Mouse (Mus musculus): Measurements from ENCODE around the gene Mrpl2. TPM values are rescaled to one million over a fixed set of nuclear protein-coding genes. Genes with fewer than 3 reads are reported as not detected.

The Mrpl2 gene
- polyA plus RNA-seq, 1 experiment from 2014 or later, result 117 TPM

DNA sequence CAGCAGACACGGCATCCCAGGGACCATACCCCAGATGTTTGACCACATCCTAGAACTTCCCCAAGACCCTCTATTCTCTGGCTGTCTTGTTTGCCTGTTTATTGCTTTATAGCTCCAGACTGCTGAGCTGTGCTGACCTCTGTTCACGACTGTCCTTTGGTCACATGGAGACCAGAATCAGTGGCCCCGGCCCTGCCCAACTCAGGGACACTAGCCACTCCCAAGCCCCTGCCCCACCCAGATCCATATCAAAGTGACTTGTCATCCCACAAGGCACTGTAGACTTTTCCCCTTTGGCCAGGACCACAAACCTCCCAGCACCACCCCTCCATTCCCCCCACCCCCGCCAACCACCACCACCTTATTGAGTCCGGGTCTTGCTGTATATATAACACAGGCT lies 53.2 kb downstream of the Mrpl2 start:
- H3K27ac ChIP-seq (ENCODE audit: low read depth, low read length), result no peak overlapping the region
- no peak for ATAC-seq (replicated peaks; ENCODE audit: low FRiP score)
- H3K4me2 ChIP-seq (ENCODE audit: low read depth, low read length, severe bottlenecking), result no peak overlapping the region
- no peak overlapping the region for H3K4me3 ChIP-seq (ENCODE audit: low read depth, low read length)
- H3K36me3 ChIP-seq (ENCODE audit: control insufficient read depth, insufficient read depth, low read length), result no peaks in the 10 kb centered on the region; the same call in 1 of the 2 replicates
- H3K4me1 ChIP-seq (replicated peaks; ENCODE audit: control insufficient read depth, insufficient read depth, low read length), result peaks cover 16% of the 10 kb centered on the region
- no peaks in the 10 kb centered on the region for H3K9me3 ChIP-seq (ENCODE audit: control insufficient read depth, low read length)
- no peak for DNase-seq (ENCODE audit: low spot score)
- H3K9ac ChIP-seq (ENCODE audit: low read length), result no peak overlapping the region
- no peaks in the 10 kb centered on the region for H3K27me3 ChIP-seq (ENCODE audit: control insufficient read depth, insufficient read depth, low read length)
- 92% methylated on average over 5 of the region's 5 CpGs for WGBS

Other genes starting within 250 kb of the Mrpl2 start
- gene Crip3, start 217.3 kb upstream of the Mrpl2 start, polyA plus RNA-seq (2014; fragmentation: Nextera tagmentation; extraction: Ambion mirVana), result 0.28 and 0.52 TPM in 2 replicates
- gene Slc22a7, start 207.8 kb upstream of the Mrpl2 start, polyA plus RNA-seq (2014; fragmentation: Nextera tagmentation; extraction: Ambion mirVana), result not detected in 2 replicates
- gene Ttbk1, start 158.6 kb upstream of the Mrpl2 start, polyA plus RNA-seq (2014; fragmentation: Nextera tagmentation; extraction: Ambion mirVana), result 3.5 TPM in 2 replicates
- gene Dnph1, start 149.5 kb upstream of the Mrpl2 start, polyA plus RNA-seq (2014; fragmentation: Nextera tagmentation; extraction: Ambion mirVana), result 87.6 and 89.0 TPM in 2 replicates
- 3.4 and 4.0 TPM in 2 replicates for gene Cul9, start 99.8 kb upstream of the Mrpl2 start, polyA plus RNA-seq (2014; fragmentation: Nextera tagmentation; extraction: Ambion mirVana)
- gene Srf, start 90.1 kb upstream of the Mrpl2 start, polyA plus RNA-seq (2014; fragmentation: Nextera tagmentation; extraction: Ambion mirVana), result 5.0 and 5.2 TPM in 2 replicates
- 40.8 and 43.3 TPM in 2 replicates for gene Ptk7, start 16.7 kb upstream of the Mrpl2 start, polyA plus RNA-seq (2014; fragmentation: Nextera tagmentation; extraction: Ambion mirVana)
- gene Klc4, start 207 bp upstream of the Mrpl2 start, polyA plus RNA-seq (2014; fragmentation: Nextera tagmentation; extraction: Ambion mirVana), result 34.9 and 35.8 TPM in 2 replicates
- 34.4 and 34.9 TPM in 2 replicates for gene Cul7, start 4.1 kb downstream of the Mrpl2 start, polyA plus RNA-seq (2014; fragmentation: Nextera tagmentation; extraction: Ambion mirVana)
- 61.0 and 64.1 TPM in 2 replicates for gene Rrp36, start 28.1 kb downstream of the Mrpl2 start, polyA plus RNA-seq (2014; fragmentation: Nextera tagmentation; extraction: Ambion mirVana)
- 167 and 187 TPM in 2 replicates for gene Mea1, start 32.6 kb downstream of the Mrpl2 start, polyA plus RNA-seq (2014; fragmentation: Nextera tagmentation; extraction: Ambion mirVana)
- 117 and 129 TPM in 2 replicates for gene Klhdc3, start 34.7 kb downstream of the Mrpl2 start, polyA plus RNA-seq (2014; fragmentation: Nextera tagmentation; extraction: Ambion mirVana)
- gene Ppp2r5d, start 58.9 kb downstream of the Mrpl2 start, polyA plus RNA-seq (2014; fragmentation: Nextera tagmentation; extraction: Ambion mirVana), result 140 TPM in 2 replicates
- 21.4 and 22.7 TPM in 2 replicates for gene Pex6, start 65.2 kb downstream of the Mrpl2 start, polyA plus RNA-seq (2014; fragmentation: Nextera tagmentation; extraction: Ambion mirVana)
- gene Gnmt, start 82.9 kb downstream of the Mrpl2 start, polyA plus RNA-seq (2014; fragmentation: Nextera tagmentation; extraction: Ambion mirVana), result 0.36 and 0.80 TPM in 2 replicates
- gene Cnpy3, start 106.0 kb downstream of the Mrpl2 start, polyA plus RNA-seq (2014; fragmentation: Nextera tagmentation; extraction: Ambion mirVana), result 61.2 and 61.8 TPM in 2 replicates
- gene Ptcra, start 117.5 kb downstream of the Mrpl2 start, polyA plus RNA-seq (2014; fragmentation: Nextera tagmentation; extraction: Ambion mirVana), result 0.35 and 0.44 TPM in 2 replicates
- gene 2310039H08Rik, start 126.4 kb downstream of the Mrpl2 start, polyA plus RNA-seq (2014; fragmentation: Nextera tagmentation; extraction: Ambion mirVana), result 53.7 and 57.5 TPM in 2 replicates
- gene Rpl7l1, start 136.4 kb downstream of the Mrpl2 start, polyA plus RNA-seq (2014; fragmentation: Nextera tagmentation; extraction: Ambion mirVana), result 178 and 189 TPM in 2 replicates
- gene Bicral, start 212.3 kb downstream of the Mrpl2 start, polyA plus RNA-seq (2014; fragmentation: Nextera tagmentation; extraction: Ambion mirVana), result 6.8 and 7.2 TPM in 2 replicates
- gene Tbcc, start 244.5 kb downstream of the Mrpl2 start, polyA plus RNA-seq (2014; fragmentation: Nextera tagmentation; extraction: Ambion mirVana), result 62.3 and 65.3 TPM in 2 replicates